Mouse (Mus musculus): ENCODE results near the gene Lsm2.

- TF ChIP-seq CTCF (IDR thresholded peaks at IDR 0.05; ENCODE audit: control insufficient read depth, insufficient read depth, insufficient read length) (no peak), CEBPB (IDR thresholded peaks at IDR 0.05; ENCODE audit: low read depth) (no peak), USF1 (IDR thresholded peaks at IDR 0.05; ENCODE audit: low read depth) (no peak), MAX (IDR thresholded peaks at IDR 0.05) (no peak), FOSL1 (IDR thresholded peaks at IDR 0.05; ENCODE audit: insufficient read depth, low read length, poor library complexity, severe bottlenecking) (no peak)
These were observed 25.3 kb upstream of the Lsm2 start for GRCm38 (mm10) chr17:34956340-34956739.

Data from C2C12 (cell line).